Mouse (Mus musculus) liver, embryonic 11.5 days (tissue): ENCODE data around the gene Slc25a18. TPM values are rescaled to one million over a fixed set of nuclear protein-coding genes. Genes with fewer than 3 reads are reported as not detected.

ENCODE experiments used
- ATAC-seq: fragments of 200-750 bp; cut with Nextera tagmentation; replicated peaks from 2 replicates; pipeline ENCODE4 v1.8.0; 2017; ENCODE audit warnings: moderate number of reproducible peaks, mild to moderate bottlenecking, moderate TSS enrichment, moderate library complexity; ENCODE audit not compliant: low FRiP score
- DNase-seq: peaks from one replicate; pipeline ENCODE4 v3.0.0-alpha.2; 2017; ENCODE audit warnings: low spot score
- H3K27ac ChIP-seq: fragments of 300-500 bp; sonication (generic); 2 replicates; pipeline ENCODE4 v1.5.1; 2014; ENCODE audit warnings: mild to moderate bottlenecking, low read depth, low read length, control low read depth
- H3K27me3 ChIP-seq: fragments of 300-500 bp; sonication (generic); replicated peaks from 2 replicates; pipeline ENCODE4 v1.6.1; 2014; ENCODE audit warnings: low read length, mixed read lengths; ENCODE audit not compliant: control insufficient read depth, insufficient read depth
- H3K36me3 ChIP-seq: fragments of 300-500 bp; sonication (generic); 2 replicates; pipeline ENCODE4 v1.6.1; 2014; ENCODE audit warnings: mild to moderate bottlenecking, low read length, moderate library complexity, mixed read lengths; ENCODE audit not compliant: control insufficient read depth, insufficient read depth
- H3K4me1 ChIP-seq: fragments of 300-500 bp; sonication (generic); replicated peaks from 2 replicates; pipeline ENCODE4 v1.6.1; 2014; ENCODE audit warnings: low read length, mixed read lengths; ENCODE audit not compliant: control insufficient read depth, insufficient read depth
- H3K4me2 ChIP-seq: fragments of 300-500 bp; sonication (generic); 2 replicates; pipeline ENCODE4 v1.6.1; 2014; ENCODE audit warnings: mild to moderate bottlenecking, control low read depth, moderate library complexity
- H3K4me3 ChIP-seq: fragments of 300-500 bp; sonication (generic); 2 replicates; pipeline ENCODE4 v1.5.1; 2014; ENCODE audit warnings: low read depth, low read length, control low read depth
- H3K9ac ChIP-seq: fragments of 300-500 bp; sonication (generic); 2 replicates; pipeline ENCODE4 v1.6.1; 2014; ENCODE audit warnings: low read depth, low read length, control low read depth
- H3K9me3 ChIP-seq: fragments of 300-500 bp; sonication (generic); 2 replicates; pipeline ENCODE4 v1.6.1; 2016; ENCODE audit warnings: low read length, inconsistent platforms, mixed read lengths; ENCODE audit not compliant: control insufficient read depth
- WGBS: fragments of 180-500 bp; shearing (Covaris S2); extraction: QIAGEN DNeasy Blood & Tissue Kit; methylation state at CpG from one replicate; pipeline ENCODE4 v1.1.7; 2014; 5-methylcytosine and 5-hydroxymethylcytosine counted together
- polyA plus RNA-seq: library from polyadenylated mRNA; unstranded; fragments of >200 nt; fragmentation: Nextera tagmentation; extraction: Ambion mirVana; gene quantifications from 2 replicates; pipeline ENCODE4 v1.2.1, GENCODE M21; 2014

Gene Slc25a18
- polyA plus RNA-seq, 1 experiment from 2014 or later: 0.08 TPM

DNA sequence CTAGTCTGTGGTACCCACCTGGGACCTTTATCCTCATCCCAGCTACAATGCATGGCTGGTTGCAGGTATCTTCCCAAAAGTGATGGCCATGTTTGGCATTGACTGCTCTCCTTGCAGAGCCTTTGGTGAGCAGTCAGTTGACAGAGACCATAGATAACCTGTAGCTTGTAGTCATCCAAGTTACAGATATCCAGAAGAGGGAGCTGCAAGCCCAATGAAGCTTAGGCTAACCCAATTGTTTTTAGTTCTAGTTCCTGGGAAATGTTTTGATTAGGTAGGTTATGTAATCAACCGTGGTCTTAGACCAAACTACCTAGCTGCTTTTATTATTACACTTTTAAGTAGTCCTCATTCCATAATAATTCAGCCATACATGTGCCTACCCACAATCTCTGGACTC is 2.0 kb upstream of the Slc25a18 start:
- peaks cover 2% of the 10 kb centered on the region for H3K36me3 ChIP-seq
- no peak for ATAC-seq
- 66% methylated on average over 1 of the region's 1 CpGs for WGBS
- H3K4me3 ChIP-seq: no peak overlapping the region
- no peak overlapping the region for H3K27ac ChIP-seq
- no peaks in the 10 kb centered on the region for H3K9me3 ChIP-seq
- DNase-seq: no peak
- H3K4me1 ChIP-seq: no peaks in the 10 kb centered on the region
- H3K4me2 ChIP-seq: no peak overlapping the region
- no peaks in the 10 kb centered on the region for H3K27me3 ChIP-seq
- no peak overlapping the region for H3K9ac ChIP-seq

DNA sequence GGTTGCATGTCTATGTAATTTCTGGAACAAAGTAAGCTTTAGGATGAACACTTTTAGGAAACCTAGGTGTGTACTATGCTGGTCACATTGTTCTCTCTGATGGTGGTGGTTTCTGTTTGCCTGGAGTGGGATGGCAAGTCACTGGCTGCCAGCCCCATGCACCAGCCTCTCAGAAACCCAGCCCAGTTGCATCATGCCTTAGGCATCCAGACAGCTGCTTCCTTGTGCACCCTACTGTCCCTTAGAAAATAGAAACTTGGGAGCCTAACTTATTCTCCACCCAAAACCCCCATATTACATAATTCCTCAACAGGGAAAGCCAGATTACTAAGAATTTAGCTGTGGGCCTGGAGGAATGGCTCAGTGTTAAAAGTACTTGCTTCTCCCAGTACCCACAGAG is 1.4 kb upstream of the Slc25a18 start:
- Histone ChIP-seq H3K27ac (no peak overlapping the region), H3K4me3 (no peak overlapping the region), H3K4me2 (no peak overlapping the region), H3K27me3 (no peaks in the 10 kb centered on the region), H3K9me3 (no peaks in the 10 kb centered on the region), H3K4me1 (no peaks in the 10 kb centered on the region), H3K36me3 (no peaks in the 10 kb centered on the region), H3K9ac (no peak overlapping the region)
- no peak for ATAC-seq
- DNase-seq: no peak

DNA sequence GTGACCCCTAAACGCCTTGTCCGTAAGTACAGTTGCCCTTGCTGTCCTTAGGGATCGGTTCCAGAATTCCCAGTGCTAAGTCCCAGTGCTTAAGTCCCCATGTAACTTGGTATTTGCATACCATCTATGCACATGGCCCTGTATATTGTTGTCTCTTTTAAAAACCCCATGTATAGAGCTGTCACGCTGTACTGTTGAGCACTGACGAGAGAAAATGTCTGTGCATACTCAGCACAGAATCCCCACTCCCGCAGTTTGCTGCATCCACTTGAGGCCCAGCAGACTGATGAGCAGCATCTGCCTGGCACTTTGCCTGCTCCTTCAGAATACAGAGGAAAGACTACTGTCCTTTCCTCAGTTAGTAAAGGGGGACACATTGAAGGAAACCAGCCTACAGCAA is 385 bp downstream of the Slc25a18 start:
- H3K4me2 ChIP-seq: no peak overlapping the region
- no peaks in the 10 kb centered on the region for H3K4me1 ChIP-seq
- H3K4me3 ChIP-seq: no peak overlapping the region
- H3K27me3 ChIP-seq: no peaks in the 10 kb centered on the region
- H3K9ac ChIP-seq: no peak overlapping the region
- H3K27ac ChIP-seq: no peak overlapping the region
- DNase-seq: no peak
- no peak for ATAC-seq
- no peaks in the 10 kb centered on the region for H3K9me3 ChIP-seq
- no peaks in the 10 kb centered on the region for H3K36me3 ChIP-seq
- WGBS: 91% methylated on average over 6 of the region's 6 CpGs

DNA sequence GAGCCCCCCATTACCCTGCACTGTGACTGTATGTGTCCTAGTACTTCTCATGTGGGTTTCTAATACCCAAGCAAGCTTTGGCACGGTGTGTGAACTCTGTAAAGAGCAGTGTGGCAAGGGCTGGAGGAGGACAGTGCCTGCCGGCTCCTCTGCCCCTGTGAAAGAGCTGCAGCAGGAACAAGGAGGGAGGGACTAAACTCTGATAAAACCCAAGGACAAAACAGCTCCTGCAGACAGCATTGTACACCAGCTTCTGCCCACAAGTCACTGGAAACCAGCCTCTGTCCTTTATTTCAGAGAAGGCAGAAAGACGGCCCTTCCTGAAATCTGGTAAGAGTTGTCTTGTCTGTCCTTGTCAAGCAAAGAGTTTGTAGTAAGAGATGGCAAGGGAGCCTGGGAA is 2.9 kb downstream of the Slc25a18 start:
- no peaks in the 10 kb centered on the region for H3K27me3 ChIP-seq
- ATAC-seq: no peak
- 0 out of 2 replicates have a peak, but pooled peaks cover under 1% of the 10 kb centered on the region for H3K4me1 ChIP-seq
- WGBS: 67% methylated on average over 3 of the region's 3 CpGs
- no peak for DNase-seq
- no peak overlapping the region for H3K4me2 ChIP-seq
- no peaks in the 10 kb centered on the region for H3K36me3 ChIP-seq
- no peak overlapping the region for H3K4me3 ChIP-seq
- no peak overlapping the region for H3K27ac ChIP-seq
- H3K9me3 ChIP-seq: no peaks in the 10 kb centered on the region
- H3K9ac ChIP-seq: no peak overlapping the region

DNA sequence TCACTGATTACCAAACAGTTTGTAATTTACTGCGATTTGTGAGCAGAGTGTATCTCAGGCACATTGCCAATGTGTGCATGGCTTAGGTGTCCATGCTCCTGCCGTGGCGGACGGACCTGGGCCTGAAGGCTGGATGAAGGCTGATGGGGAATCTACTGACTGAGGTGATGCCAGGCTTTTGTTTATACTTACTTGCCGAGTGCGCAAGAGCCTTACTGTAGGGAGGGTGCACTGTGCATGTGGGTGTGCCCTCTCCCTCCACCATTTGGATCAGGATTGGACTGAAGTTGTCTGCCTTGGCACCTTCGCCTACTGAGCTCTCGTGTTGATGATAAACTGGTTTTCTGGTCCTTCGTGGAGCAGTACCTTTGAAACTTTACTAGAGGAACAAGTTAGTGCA is 4.2 kb downstream of the Slc25a18 start:
- WGBS: 83% methylated on average over 9 of the region's 9 CpGs
- no peaks in the 10 kb centered on the region for H3K36me3 ChIP-seq
- no peak overlapping the region for H3K9ac ChIP-seq
- no peak for DNase-seq
- H3K9me3 ChIP-seq: no peaks in the 10 kb centered on the region
- no peak overlapping the region for H3K4me2 ChIP-seq
- H3K27me3 ChIP-seq: no peaks in the 10 kb centered on the region
- no peak overlapping the region for H3K4me3 ChIP-seq
- 0 out of 2 replicates have a peak, but pooled peaks cover 2% of the 10 kb centered on the region for H3K4me1 ChIP-seq
- ATAC-seq: no peak
- no peak overlapping the region for H3K27ac ChIP-seq

DNA sequence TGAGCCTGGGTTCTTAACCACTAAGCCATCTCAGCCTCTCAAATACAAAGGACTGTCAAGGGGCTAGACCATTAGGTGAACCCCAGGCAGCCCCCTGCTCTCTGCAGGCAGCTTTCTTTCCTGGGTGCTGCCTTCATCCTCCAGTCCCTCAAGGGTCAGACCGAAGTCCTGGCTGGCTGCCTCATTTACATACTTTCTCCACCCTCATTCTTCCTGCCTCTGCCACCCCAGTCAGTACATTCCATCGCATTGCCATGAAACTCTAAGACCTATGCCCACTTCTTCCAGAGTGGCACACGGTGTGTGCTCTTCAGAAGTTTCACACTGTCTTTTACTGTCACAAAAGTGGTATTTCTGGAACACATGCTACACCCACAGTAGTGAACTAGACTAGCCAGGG is 4.8 kb downstream of the Slc25a18 start:
- Histone ChIP-seq H3K27me3 (no peaks in the 10 kb centered on the region), H3K4me3 (no peak overlapping the region), H3K9ac (no peak overlapping the region), H3K27ac (no peak overlapping the region), H3K4me1 (0 out of 2 replicates have a peak, but pooled peaks cover 2% of the 10 kb centered on the region), H3K36me3 (no peaks in the 10 kb centered on the region), H3K9me3 (no peaks in the 10 kb centered on the region), H3K4me2 (no peak overlapping the region)
- WGBS: 64% methylated on average over 3 of the region's 3 CpGs
- no peak for ATAC-seq
- no peak for DNase-seq

DNA sequence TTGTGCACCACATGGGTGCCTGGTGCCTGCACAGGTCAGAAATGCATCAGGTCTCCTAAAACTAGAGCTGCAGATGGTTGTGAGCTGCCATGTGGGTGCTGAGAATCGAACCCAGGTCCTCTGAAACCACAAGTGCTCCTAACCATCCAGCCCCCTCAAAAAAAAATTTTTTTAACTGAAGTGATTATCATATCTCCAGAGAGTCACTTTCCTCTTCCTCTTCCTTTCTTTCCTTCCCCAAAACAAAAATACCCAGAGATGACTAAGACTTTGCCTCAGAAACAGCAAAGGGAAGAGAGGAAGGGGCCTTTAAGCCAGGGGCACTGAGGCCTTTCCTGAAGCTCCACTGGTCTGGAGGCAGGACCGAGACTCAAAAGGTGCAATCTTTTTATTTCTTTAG is 9.6 kb downstream of the Slc25a18 start:
- no peak for ATAC-seq
- no peaks in the 10 kb centered on the region for H3K9me3 ChIP-seq
- H3K27ac ChIP-seq: no peak overlapping the region
- H3K4me3 ChIP-seq: no peak overlapping the region
- no peaks in the 10 kb centered on the region for H3K27me3 ChIP-seq
- DNase-seq: no peak
- no peaks in the 10 kb centered on the region for H3K36me3 ChIP-seq
- no peak overlapping the region for H3K9ac ChIP-seq
- H3K4me2 ChIP-seq: no peak overlapping the region
- WGBS: 73% methylated on average over 2 of the region's 2 CpGs
- H3K4me1 ChIP-seq: peaks cover 13% of the 10 kb centered on the region

DNA sequence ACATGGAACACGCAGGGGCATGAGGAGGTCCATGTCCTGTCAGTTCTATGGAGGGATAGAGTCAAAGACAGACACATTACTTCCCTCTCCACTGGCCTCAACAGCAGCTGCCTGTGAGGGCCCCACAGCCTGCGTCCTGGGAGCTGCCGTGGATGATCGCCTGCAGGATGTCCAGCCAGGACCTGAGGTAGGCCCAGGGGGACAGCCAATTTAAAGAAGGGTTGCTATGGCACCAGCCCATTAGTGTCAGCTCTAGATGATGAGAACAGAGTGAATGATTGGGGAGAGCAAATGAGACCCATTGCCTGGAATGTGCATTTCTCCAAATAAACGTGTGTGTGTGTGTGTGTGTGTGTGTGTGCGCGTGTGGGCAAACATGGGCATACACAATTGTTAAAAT is 11.0 kb downstream of the Slc25a18 start:
- Histone ChIP-seq H3K9ac (no peak overlapping the region), H3K27ac (no peak overlapping the region), H3K4me2 (no peak overlapping the region), H3K36me3 (no peaks in the 10 kb centered on the region), H3K9me3 (no peaks in the 10 kb centered on the region), H3K27me3 (no peaks in the 10 kb centered on the region), H3K4me3 (no peak overlapping the region), H3K4me1 (peaks cover 15% of the 10 kb centered on the region)
- no peak for DNase-seq
- WGBS: 71% methylated on average over 7 of the region's 7 CpGs
- ATAC-seq: no peak

DNA sequence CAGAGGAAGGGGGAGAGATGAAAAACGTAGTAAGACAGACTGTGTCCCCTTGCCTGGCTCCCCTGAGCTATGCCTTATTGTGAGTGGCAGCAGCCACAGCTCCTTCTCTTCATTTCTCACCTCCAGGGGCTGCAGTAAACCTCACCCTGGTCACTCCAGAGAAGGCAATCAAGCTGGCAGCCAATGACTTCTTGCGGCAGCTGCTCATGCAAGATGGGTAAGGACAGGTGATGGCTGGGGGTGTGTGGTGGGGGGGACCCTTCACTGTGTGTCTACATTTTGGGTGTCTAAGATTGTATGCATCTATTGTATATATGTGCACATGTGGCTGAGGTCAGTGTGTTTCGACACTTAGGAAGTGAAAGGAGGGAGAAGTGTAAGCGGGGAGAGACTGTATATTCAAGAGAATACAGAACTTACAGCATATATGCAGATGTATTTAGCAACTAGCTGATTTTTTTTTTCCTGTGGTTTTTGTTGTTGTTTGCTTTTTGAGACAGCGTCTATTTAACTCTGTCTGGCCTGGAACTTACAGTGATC is 14.8 kb downstream of the Slc25a18 start:
- no peak overlapping the region for H3K4me2 ChIP-seq
- H3K9ac ChIP-seq: no peak overlapping the region
- H3K36me3 ChIP-seq: peaks cover 4% of the 10 kb centered on the region
- no peak for ATAC-seq
- peaks cover 22% of the 10 kb centered on the region for H3K4me1 ChIP-seq
- no peak overlapping the region for H3K4me3 ChIP-seq
- H3K27me3 ChIP-seq: no peaks in the 10 kb centered on the region
- H3K9me3 ChIP-seq: no peaks in the 10 kb centered on the region
- 85% methylated on average over 5 of the region's 5 CpGs for WGBS
- DNase-seq: no peak
- no peak overlapping the region for H3K27ac ChIP-seq
